Mouse (Mus musculus) thymus, postnatal 10 days (tissue): ENCODE measurements around the gene Fbxo22.
"Not testable (repeated sequence)": the region's sequence is repeated elsewhere in the genome, so short reads cannot be mapped to it uniquely, and the experiment has no call there.

ENCODE experiments used
- DNase-seq, 2 experiments: peaks; one replicate each; pipeline ENCODE4 v3.0.0; 2021; ENCODE audit warnings: low spot score in 2 of 2

Fbxo22 gene

DNA sequence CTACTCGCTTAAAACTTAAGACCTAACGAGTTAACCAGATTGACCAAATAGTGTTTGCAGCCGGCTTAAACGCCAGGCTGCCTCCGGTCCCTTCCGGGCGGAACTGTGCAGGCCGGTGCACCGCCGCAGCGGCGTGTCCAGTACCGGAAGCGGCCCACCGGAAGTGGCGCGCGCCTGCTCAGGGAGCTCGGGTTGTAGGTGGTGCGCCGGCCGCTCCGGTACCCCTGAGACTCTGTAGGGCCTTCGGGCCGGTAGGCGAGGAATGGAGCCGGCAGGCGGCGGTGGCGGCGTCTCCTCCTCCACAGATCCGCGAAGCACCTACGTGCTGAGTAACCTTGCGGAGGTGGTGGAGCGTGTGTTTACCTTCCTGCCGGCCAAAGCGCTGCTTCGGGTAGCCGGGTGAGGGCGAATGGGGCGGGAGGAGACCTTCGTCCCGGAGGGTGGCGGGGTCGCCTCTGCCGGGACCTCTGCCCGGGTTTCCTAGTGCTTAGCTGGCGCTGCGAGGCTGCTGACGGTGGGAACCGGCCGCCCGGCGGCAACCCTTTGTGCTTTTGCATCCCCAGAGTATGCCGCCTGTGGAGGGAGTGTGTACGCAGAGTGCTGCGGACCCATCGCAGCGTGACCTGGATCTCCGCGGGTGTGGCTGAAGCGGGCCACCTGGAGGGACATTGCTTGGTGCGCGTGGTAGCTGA lies at the start of gene Fbxo22:
Fbxo22 (plus strand) TSS at position 136 of the 692 bp plus-strand sequence.
- peak; percentile 55 to 71 for DNase-seq

- DNase-seq: no peak
Measured at GRCm38 (mm10) chr9:55170655-55171412, 37.9 kb upstream of the Fbxo22 start.

DNA sequence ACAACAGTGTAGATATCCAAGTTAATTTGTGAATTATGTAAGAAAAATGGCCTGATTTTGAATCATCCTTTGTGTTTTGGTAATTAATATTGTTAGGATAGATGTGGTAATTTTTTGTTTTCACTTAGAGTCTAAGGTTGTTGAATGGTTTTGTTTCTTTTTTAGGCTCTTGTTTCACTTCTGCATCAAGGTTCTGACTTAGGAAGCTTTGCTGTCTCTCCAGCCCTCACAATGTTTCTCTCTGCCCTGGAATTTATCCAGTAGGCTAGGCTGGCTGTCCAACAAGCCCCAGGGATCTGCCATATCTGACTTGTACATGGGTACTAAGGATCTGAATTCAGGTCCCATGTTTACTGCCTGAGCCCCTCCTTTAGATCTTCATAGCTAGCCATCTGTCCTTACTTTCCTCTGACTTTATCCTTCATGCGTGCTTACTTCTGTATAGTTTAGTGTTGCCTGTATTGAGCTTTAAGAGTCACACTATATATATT lies 36.5 kb upstream of the Fbxo22 start:
- no peak for DNase-seq

GRCm38 (mm10) chr9:55174235-55174634 lies 34.5 kb upstream of the Fbxo22 start:
- DNase-seq: no peak

GRCm38 (mm10) chr9:55195876-55196275 lies 12.8 kb upstream of the Fbxo22 start:
- DNase-seq: no peak

DNA sequence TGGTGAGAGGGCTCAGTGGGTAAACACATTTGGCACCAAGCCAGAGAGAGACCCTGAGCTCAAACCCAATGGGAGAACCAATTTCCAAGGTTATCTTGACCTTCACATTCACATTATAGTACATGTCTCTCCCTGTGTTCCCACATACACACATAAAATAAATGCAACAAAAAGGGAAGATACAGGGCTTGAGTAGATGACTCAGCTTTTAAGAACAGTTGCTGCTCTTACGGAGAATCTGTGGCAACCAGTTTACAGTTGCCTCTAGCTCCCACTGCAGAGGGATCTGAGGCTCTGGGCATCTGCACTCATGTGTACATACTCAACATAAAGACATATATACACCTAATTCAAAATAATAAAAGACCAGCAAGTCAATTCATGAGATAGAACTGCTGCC lies 10.5 kb upstream of the Fbxo22 start:
- DNase-seq: no peak

GRCm38 (mm10) chr9:55199348-55199747 lies 9.4 kb upstream of the Fbxo22 start:
- DNase-seq: no peak

DNA sequence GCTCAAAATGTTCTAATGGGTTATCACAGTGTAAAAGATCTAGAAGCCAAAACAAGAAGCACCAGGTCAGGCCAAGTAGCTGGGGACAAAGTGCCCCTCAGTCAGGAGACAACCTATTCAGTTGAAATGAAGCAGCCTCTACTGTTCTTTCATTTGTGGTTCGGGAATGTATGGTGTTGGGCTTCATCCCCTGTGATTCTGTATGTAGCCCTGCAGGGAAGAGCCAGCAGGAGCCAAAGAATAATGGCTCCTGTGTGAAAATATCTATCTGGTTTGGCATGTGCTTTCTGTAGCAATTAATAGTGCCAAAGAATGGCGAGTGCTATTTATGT lies 301 bp upstream of the Fbxo22 start:
- DNase-seq: no peak

- DNase-seq: no peak
Measured at GRCm38 (mm10) chr9:55211611-55212010, 2.9 kb downstream of the Fbxo22 start.

DNA sequence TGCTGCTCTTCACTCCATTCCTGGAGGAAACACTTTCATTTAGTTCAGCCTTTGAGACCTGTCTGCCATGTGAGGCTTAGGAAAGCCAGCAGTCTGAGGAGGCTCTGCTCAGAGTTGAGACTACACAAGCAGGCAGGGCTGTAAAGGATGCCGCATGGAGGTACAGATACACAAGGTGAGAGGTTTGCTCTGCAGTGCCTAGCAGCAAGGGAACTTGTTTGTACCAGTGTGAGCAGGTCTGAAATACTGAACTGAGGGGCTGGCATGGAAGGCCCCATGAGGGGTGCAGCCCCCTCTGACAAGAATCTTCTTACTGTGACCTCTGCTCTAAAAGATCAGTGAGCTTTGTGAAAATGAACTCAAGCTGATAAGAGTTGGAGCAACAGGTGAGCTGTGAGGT lies 4.7 kb downstream of the Fbxo22 start:
- no peak for DNase-seq

DNA sequence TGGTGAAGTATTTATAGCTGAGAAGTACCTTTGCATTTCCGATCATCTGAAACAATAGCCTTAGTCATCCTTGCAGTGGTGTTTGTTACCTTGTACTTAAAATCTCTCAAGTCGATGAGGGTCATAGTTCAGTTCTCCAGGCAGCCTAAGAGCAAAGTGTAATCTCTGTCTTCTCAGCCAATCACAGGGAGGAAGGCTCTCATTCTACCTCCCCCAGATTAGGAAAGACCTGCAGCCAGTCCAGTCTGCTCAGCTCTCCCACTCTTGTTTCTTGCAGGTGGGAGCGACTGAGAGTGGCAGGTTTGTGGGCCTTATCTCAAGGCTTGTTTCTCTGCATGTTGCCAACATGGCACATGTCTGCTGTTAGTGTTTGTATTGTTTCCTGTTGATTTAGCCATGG lies 6.3 kb downstream of the Fbxo22 start:
- no peak for DNase-seq

- DNase-seq: no peak
Measured at GRCm38 (mm10) chr9:55215648-55216047, 6.9 kb downstream of the Fbxo22 start.

DNA sequence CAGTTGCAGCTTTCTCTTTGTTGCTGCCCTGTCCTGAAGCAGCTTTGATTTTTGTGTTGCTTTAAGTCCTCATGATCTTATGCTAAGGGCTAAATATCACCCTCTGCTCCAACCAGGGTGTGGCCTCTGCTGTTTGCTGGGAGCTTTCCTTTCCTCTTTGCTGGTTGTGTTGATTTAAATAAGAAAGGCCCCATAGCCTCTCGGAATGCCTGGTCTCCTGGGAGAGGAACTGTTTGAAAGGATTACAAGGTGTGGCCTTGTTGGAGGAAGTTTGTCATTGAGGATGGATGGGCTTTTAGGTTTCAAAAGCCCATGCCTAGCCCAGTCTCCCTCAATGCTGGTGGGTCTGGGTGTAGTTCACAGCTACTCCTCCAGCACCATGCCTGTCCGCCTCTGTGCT lies 7.4 kb downstream of the Fbxo22 start:
- no peak for DNase-seq

DNA sequence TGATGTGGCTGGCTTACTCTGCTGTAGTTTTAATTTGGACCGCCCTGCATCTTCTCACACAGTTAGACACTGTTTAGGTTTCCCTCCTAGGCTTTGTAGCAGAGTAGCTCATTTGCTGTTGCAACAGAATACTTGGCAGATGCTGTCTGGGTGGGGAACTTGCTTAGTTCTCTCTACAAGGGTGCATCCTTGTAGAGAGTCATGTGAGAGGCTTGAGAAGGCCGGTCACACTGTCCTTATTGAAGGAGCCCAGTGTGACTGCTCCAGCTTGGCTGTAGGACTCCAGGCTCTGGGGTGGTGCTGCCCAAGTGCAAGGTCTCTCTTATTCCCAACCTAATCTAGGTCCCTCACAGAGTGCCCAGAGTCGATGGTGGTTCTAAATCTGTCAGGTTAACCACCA lies 8.7 kb downstream of the Fbxo22 start:
- no peak for DNase-seq

- no peak for DNase-seq
Measured at GRCm38 (mm10) chr9:55225165-55225737, 16.5 kb downstream of the Fbxo22 start.

DNA sequence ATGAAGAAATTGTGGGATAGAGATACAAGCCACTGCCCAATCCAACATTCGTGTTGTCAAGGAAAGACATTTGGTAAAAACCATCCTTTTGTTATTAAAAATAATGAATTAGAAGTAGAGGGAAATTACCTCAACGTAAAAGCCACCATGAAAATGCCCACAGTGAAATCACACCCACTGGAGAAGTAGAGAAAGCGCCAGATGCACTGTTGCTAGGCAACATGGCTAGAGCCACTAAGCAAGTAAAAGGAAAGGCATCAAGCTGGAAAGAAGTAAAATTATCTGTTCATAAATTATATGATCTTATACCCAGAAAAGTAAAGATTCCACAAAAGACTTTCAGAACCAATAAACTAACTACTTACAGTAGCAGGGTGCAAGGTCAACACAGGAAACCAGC lies 17.5 kb downstream of the Fbxo22 start:
- no peak for DNase-seq

- DNase-seq: no peak
Measured at GRCm38 (mm10) chr9:55228149-55228548, 19.4 kb downstream of the Fbxo22 start.

GRCm38 (mm10) chr9:55229010-55229409 lies 20.3 kb downstream of the Fbxo22 start:
- DNase-seq: no peak

GRCm38 (mm10) chr9:55231544-55231943 lies 22.8 kb downstream of the Fbxo22 start:
- no peak for DNase-seq

- DNase-seq: no peak
Measured at GRCm38 (mm10) chr9:55232110-55232509, 23.4 kb downstream of the Fbxo22 start.

- DNase-seq: no peak
Measured at GRCm38 (mm10) chr9:55232586-55232985, 23.9 kb downstream of the Fbxo22 start.

DNA sequence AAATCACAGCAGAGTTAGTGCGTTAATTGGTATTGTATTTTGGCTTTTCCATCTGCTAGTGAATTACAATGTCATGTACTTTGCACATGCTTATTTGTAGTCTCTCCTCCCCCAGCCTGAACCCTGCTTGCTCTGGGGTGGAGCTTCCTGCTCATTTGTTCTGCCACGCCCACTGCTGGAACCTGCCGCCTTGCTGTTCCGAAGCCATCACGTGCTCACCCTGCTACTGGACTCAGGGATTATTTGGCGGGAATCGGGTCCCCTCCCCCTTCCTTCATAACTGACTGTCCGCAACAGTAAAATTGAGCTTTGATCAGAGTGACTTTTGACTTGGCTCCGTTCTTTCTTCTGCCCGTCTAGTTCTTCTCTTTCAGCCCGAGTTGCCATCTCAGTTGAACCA lies 24.4 kb downstream of the Fbxo22 start:
- not testable (repeated sequence) for DNase-seq
